Mouse (Mus musculus) liver, adult (tissue): ENCODE measurements around the gene Tecta.

ENCODE experiments used
- GATA4 ChIP-seq: IDR thresholded peaks from 2 replicates; pipeline ENCODE4 v1.6.1; 2014; ENCODE audit warnings: mild to moderate bottlenecking, low read length; ENCODE audit not compliant: insufficient replicate concordance

Tecta gene

DNA sequence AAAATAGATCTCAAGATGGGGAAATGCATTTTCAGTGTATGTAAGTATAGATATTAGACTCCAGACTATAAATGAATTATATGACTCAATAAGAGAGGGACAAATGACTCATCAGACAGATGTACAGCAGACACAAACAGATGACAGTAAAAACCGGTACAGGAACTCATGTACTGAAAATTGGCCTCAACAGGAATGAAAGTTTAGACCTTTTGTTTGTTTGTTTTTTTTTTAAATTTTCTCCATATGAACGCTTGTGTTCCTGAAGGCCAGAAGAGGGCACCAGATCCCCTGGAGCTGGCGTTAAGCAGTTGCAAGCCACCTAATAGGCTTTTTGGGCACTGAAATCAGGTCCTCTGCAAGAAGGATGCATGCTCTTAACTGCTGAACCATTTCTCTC is 85.9 kb downstream of the Tecta start:
- no peak for TF ChIP-seq GATA4

DNA sequence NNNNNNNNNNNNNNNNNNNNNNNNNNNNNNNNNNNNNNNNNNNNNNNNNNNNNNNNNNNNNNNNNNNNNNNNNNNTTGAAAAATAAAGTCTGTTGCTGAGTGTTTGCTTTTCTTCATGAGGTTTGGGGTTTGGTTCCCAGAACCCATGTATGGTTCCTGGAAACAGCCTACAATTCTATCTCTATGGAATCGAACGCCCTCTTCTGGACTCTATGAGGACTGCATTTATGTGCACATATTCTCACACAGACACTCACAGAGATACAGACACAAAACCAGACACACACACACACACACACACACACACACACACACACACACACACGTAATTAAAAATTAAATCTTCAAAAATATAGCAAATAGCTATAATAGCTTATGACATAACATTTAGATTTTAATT is 88.4 kb downstream of the Tecta start:
- TF ChIP-seq GATA4: no peak

DNA sequence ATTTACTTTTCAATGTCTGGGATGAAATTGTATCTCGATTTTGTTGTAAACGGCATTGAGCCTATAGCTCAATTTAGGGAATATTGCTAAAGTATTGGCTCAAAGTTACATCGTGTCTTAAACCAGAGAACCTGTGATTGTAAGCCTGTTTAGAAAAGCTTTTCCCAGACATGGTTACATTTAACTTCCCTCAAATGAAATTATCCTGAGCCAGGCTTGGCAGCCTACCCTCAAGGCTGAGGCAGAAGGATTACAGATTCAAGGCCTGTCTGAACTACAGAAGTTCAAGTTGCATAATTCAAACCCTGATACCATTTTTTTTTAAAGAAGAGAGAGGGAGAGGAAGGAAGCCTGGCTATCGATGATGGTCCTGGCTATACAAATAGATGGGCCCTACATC is 95.8 kb downstream of the Tecta start:
- TF ChIP-seq GATA4: no peak

- no peak for TF ChIP-seq GATA4
Measured at GRCm38 (mm10) chr9:42301082-42301633, 98.6 kb downstream of the Tecta start.

DNA sequence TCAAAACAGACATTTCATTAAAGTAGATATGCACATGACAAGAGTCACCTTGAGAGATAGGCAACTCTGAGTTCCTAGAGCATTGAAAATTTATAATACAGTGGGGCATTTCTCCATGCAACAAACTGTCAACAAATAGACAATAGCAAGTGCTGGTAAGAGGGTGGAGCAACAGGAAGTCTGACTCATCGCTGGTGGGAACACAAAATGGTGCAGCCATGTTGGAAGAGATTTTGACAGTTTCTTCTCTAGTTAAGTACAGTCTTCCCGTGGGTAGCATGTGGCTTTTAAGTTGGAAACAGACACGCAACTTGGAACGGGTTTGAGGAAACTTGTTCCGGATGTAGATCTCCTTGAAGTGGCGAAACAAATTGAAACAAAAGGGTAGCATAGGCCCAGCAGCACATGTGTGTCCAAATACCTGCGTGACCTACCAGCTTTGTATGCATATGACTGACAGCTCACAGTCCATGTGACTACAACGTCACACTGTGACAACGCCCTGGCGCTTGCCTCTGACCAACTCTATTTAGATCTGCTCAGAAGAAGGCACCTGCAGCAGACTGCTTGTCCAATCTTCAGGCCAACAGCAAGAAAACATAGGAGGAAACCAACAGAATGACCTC is 103.3 kb downstream of the Tecta start:
- TF ChIP-seq GATA4: no peak

GRCm38 (mm10) chr9:42294131-42294530 is 105.6 kb downstream of the Tecta start:
- no peak for TF ChIP-seq GATA4

GRCm38 (mm10) chr9:42293596-42293995 is 106.1 kb downstream of the Tecta start:
- TF ChIP-seq GATA4: no peak

- no peak for TF ChIP-seq GATA4
Measured at GRCm38 (mm10) chr9:42293051-42293450, 106.7 kb downstream of the Tecta start.

- no peak for TF ChIP-seq GATA4
Measured at GRCm38 (mm10) chr9:42279676-42280075, 120.1 kb downstream of the Tecta start.
